Mouse (Mus musculus) cerebellum, adult 2 months (tissue): Measurements from ENCODE around the gene Evx2.

Source experiments
- CTCF ChIP-seq: fragments of 200-500 bp; IDR thresholded peaks from 2 replicates; pipeline ENCODE4 v1.5.1; 2011; ENCODE audit warnings: low read depth, mild to moderate bottlenecking, control low read depth, low read length, moderate library complexity, borderline replicate concordance; ENCODE audit not compliant: insufficient read depth
- POLR2A ChIP-seq: fragments of 200-500 bp; IDR thresholded peaks from 2 replicates; pipeline ENCODE4 v1.6.1; 2011; ENCODE audit warnings: low read length, control low read depth, borderline replicate concordance; ENCODE audit not compliant: insufficient read depth

GRCm38 (mm10) chr2:74666411-74666810, 7.1 kb upstream of the Evx2 start:
- TF ChIP-seq CTCF, result no peak
- TF ChIP-seq POLR2A, result no peak
